Mouse (Mus musculus) C2C12 (cell line): Measurements from ENCODE around the gene Mylk2. TPM values are rescaled to one million over a fixed set of nuclear protein-coding genes. Genes with fewer than 3 reads are reported as not detected.

Experiments used
- H3K27me3 ChIP-seq: one replicate; pipeline ENCODE4 v1.6.1; 2011; ENCODE audit not compliant: control insufficient read depth, insufficient read depth, insufficient read length
- H3K36me3 ChIP-seq: one replicate; pipeline ENCODE4 v1.6.1; 2011; ENCODE audit not compliant: control insufficient read depth, insufficient read depth
- H3K4me3 ChIP-seq: one replicate; pipeline ENCODE4 v1.5.1; 2011; ENCODE audit warnings: mild to moderate bottlenecking, control low read depth; ENCODE audit not compliant: poor library complexity, insufficient read depth, severe bottlenecking
- H3K79me2 ChIP-seq: one replicate; pipeline ENCODE4 v1.6.1; 2011; ENCODE audit not compliant: control insufficient read depth, insufficient read depth
- H3K79me3 ChIP-seq: one replicate; pipeline ENCODE4 v1.6.1; 2011; ENCODE audit warnings: low read depth, control low read depth
- H3ac ChIP-seq: one replicate; pipeline ENCODE3; 2011; ENCODE audit warnings: low read depth; ENCODE audit not compliant: control insufficient read depth, insufficient read length
- CEBPB ChIP-seq: IDR thresholded peaks from one replicate; pipeline ENCODE4 v1.6.1; 2011; ENCODE audit warnings: low read depth, mild to moderate bottlenecking, control low read depth, moderate library complexity
- CTCF ChIP-seq: IDR thresholded peaks from one replicate; pipeline ENCODE4 v1.5.1; 2011; ENCODE audit not compliant: control insufficient read depth, insufficient read depth, insufficient read length
- FOSL1 ChIP-seq: IDR thresholded peaks from one replicate; pipeline ENCODE4 v1.8.0; 2011; ENCODE audit warnings: mild to moderate bottlenecking, low read length; ENCODE audit not compliant: poor library complexity, insufficient read depth, severe bottlenecking
- MAX ChIP-seq: IDR thresholded peaks from one replicate; pipeline ENCODE4 v1.6.1; 2011; ENCODE audit warnings: mild to moderate bottlenecking, control low read depth
- MYOD1 ChIP-seq: IDR thresholded peaks from one replicate; pipeline ENCODE4 v1.6.1; 2011; ENCODE audit warnings: low read depth; ENCODE audit not compliant: control insufficient read depth, insufficient read length
- MYOG ChIP-seq: IDR thresholded peaks from one replicate; pipeline ENCODE4 v1.6.1; 2011; ENCODE audit not compliant: control insufficient read depth, insufficient read length; ENCODE audit errors: extremely low read depth
- USF1 ChIP-seq: IDR thresholded peaks from one replicate; pipeline ENCODE4 v1.6.1; 2011; ENCODE audit warnings: low read depth, mild to moderate bottlenecking, control low read depth, moderate library complexity
- microRNA-seq: library from miRNA; unstranded; fragments of <30 nt; microRNA quantifications from one replicate; pipeline ENCODE4, GENCODE M21; 2019; ENCODE audit warnings: borderline microRNAs expressed
- polyA plus RNA-seq: library from polyadenylated mRNA; unstranded; fragments of >200 nt; fragmentation: generic; extraction: Trizol; gene quantifications from one replicate; pipeline ENCODE4 v1.2.1, GENCODE M21; 2012; ENCODE audit warnings: missing spikeins

The Mylk2 gene
- polyA plus RNA-seq, 1 experiment: 3.9 TPM

DNA sequence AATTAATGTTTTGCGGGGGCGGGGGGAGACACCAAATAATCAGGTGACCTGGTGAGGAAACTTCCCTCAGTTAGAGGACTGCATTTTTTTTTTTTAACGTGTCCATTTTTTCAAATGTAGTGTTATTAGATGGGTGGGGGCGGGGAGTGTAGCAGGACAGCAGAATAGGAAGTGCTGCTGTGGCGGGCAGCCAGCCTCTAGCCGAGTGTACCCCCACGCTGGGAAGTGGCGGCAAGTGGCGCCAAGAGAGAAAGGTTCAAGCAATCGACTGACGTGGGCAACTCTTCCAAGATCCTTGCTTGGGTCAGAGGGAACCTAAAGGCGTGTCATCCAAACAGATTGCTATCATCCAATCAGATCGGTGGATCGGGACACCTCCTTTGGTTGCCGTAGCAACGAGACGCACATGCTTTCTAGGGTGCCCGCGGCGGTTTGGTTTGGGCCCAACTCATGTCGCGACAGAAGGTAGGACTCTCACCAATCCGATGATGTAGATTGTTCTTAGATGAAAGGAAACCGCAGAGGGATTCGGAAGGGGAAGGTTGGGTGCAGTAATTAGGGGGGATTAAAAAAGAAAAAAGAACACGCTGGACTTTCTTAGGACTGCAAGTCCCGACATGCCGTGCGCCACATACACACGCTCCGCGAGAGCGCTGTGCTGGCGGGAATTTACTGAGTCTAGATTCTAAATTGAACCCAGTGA is 51.1 kb downstream of the Mylk2 start, which contains the start of gene Ttll9:
TSS of gene Ttll9 (plus strand) at position 395 of the 703 bp plus-strand sequence.
- Histone ChIP-seq H3K79me3 (no peaks in the 10 kb centered on the region), H3K27me3 (peaks cover 24% of the 10 kb centered on the region), H3ac (no peak within 1 kb of the TSS), H3K79me2 (no peaks in the 10 kb centered on the region), H3K36me3 (no peaks in the 10 kb centered on the region), H3K4me3 (no peak within 1 kb of the TSS)
- TF ChIP-seq CEBPB: no peak
- no peak for TF ChIP-seq MYOG
- no peak for TF ChIP-seq CTCF
- TF ChIP-seq FOSL1: no peak
- TF ChIP-seq USF1: no peak
- TF ChIP-seq MYOD1: no peak
- TF ChIP-seq MAX: no peak

DNA sequence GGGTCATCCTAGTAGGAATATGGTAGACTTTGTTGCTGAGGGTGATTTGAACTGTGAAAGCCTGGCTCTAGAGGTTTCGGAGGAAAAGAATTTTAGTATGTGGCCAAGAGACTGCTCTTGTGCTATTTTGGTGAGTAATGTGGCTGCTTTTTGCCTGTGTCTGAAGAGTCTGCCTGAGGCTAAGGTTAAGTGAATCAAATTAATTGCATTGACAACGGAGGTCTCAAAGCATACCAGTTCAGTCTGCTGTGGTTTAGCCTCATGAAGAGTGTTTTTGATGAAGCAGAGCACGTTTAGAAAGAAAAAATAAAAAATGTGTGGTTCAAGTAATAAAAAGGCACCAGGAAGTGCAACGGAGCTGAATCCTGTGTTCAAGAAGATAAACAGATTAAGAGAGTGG is 54.4 kb downstream of the Mylk2 start:
- Histone ChIP-seq H3K4me3 (no peak overlapping the region), H3K79me3 (no peaks in the 10 kb centered on the region), H3K79me2 (no peaks in the 10 kb centered on the region), H3ac (no peak overlapping the region), H3K36me3 (no peaks in the 10 kb centered on the region), H3K27me3 (peaks cover 8% of the 10 kb centered on the region)
- TF ChIP-seq MAX (no peak), CTCF (no peak), FOSL1 (no peak), MYOD1 (no peak), CEBPB (no peak), USF1 (no peak), MYOG (no peak)

Small RNAs within 50 kb of the gene (microRNA-seq; reads per million reads assigned to microRNA genes)
- 2.1 reads per million, percentile 40 among the genes with 10 or more reads in this experiment for gene Mir5622

Other genes with a start within 250 kb of the Mylk2 start
- gene H13, start 241.9 kb upstream of the Mylk2 start, polyA plus RNA-seq: 136 TPM
- gene Mcts2, start 224.3 kb upstream of the Mylk2 start, polyA plus RNA-seq: 24.7 TPM
- 503 TPM for gene Id1, start 175.1 kb upstream of the Mylk2 start, polyA plus RNA-seq
- 0.39 TPM for gene Cox4i2, start 157.2 kb upstream of the Mylk2 start, polyA plus RNA-seq
- 67.3 TPM for gene Bcl2l1, start 79.6 kb upstream of the Mylk2 start, polyA plus RNA-seq
- 54.8 TPM for gene Tpx2, start 63.4 kb upstream of the Mylk2 start, polyA plus RNA-seq
- 55.0 TPM for gene Foxs1, start 21.9 kb downstream of the Mylk2 start, polyA plus RNA-seq
- gene Dusp15, start 40.3 kb downstream of the Mylk2 start, polyA plus RNA-seq: 0.06 TPM
- 0.16 TPM for gene Ttll9, start 51.1 kb downstream of the Mylk2 start, polyA plus RNA-seq
- gene Pdrg1, start 104.1 kb downstream of the Mylk2 start, polyA plus RNA-seq: 61.2 TPM
- gene Xkr7, start 120.5 kb downstream of the Mylk2 start, polyA plus RNA-seq: not detected
- gene Ccm2l, start 154.6 kb downstream of the Mylk2 start, polyA plus RNA-seq: not detected
- 0.32 TPM for gene Hck, start 197.1 kb downstream of the Mylk2 start, polyA plus RNA-seq
- gene Tm9sf4, start 250.0 kb downstream of the Mylk2 start, polyA plus RNA-seq: 43.4 TPM